Mouse (Mus musculus): ENCODE measurements at regions not wholly inside any gene's neighbourhood (a gene's known extent, or its start where the extent isn't known, plus 50 kb on each side); places are given as distances from the start of the nearest gene placed in this dataset.
A peak's percentile ranks its signal among the peaks of the same experiment; 100 is the strongest.

DNA sequence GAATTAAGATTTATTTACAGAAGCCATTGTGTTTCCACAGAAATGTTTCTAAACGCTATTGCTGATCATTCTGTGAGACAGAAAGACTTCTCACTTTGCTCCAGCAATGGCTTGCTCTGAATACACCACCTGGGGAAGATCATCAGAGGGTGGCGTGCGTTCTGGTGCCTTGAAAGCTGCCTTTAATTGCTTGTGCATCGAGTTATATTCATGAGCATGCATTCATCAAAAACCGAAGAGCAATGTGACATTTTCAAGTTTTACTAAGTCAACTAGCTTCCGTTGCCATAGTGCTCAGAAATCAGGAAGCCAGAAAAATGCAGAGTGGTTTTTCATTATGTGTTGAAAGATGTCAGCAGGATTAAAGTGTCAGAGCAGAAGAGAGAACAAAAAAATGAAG is 85.0 kb upstream of the Pcdh18 start:
- H3K4me3 ChIP-seq (ENCODE audit: low read depth, low read length): no peak overlapping the region
- H3K9ac ChIP-seq (ENCODE audit: low read length): no peak overlapping the region
- H3K4me2 ChIP-seq (ENCODE audit: low read depth, severe bottlenecking): no peak overlapping the region
- no peak overlapping the region for H3K27ac ChIP-seq (replicated peaks; ENCODE audit: low read depth, low read length)
- H3K9me3 ChIP-seq (ENCODE audit: control insufficient read depth, low read length): no peaks in the 10 kb centered on the region
- H3K4me1 ChIP-seq (ENCODE audit: control insufficient read depth, insufficient read depth, low read length): 0 out of 2 replicates have a peak, but pooled peaks cover 3% of the 10 kb centered on the region
- WGBS: 34% methylated on average over 6 of the region's 6 CpGs
- ATAC-seq (ENCODE audit: insufficient number of reproducible peaks, low FRiP score, low TSS enrichment, low read depth): no peak
- H3K36me3 ChIP-seq (ENCODE audit: control insufficient read depth, insufficient read depth, low read length): no peaks in the 10 kb centered on the region
- DNase-seq (ENCODE audit: low spot score): no peak
- no peaks in the 10 kb centered on the region for H3K27me3 ChIP-seq (ENCODE audit: control insufficient read depth, insufficient read depth, low read length)

GRCm38 (mm10) chr3:49840448-49841156 is 83.5 kb upstream of the Pcdh18 start:
- no peaks in the 10 kb centered on the region for H3K9me3 ChIP-seq (ENCODE audit: control insufficient read depth, low read length)
- H3K9ac ChIP-seq (ENCODE audit: low read length): no peak overlapping the region
- WGBS: 34% methylated on average over 10 of the region's 10 CpGs
- H3K4me3 ChIP-seq (ENCODE audit: low read depth, low read length): no peak overlapping the region
- DNase-seq (ENCODE audit: low spot score) (no peak), ATAC-seq (ENCODE audit: insufficient number of reproducible peaks, low FRiP score, low TSS enrichment, low read depth) (peak; percentile 51; the same call in 1 of the 2 replicates)
- H3K4me2 ChIP-seq (ENCODE audit: low read depth, severe bottlenecking): no peak overlapping the region
- 0 out of 2 replicates have a peak, but pooled peaks cover 3% of the 10 kb centered on the region for H3K4me1 ChIP-seq (ENCODE audit: control insufficient read depth, insufficient read depth, low read length)
- H3K27ac ChIP-seq (replicated peaks; ENCODE audit: low read depth, low read length): 0 out of 2 replicates have a peak overlapping the region, but pooled peaks have one; percentile 42
- H3K36me3 ChIP-seq (ENCODE audit: control insufficient read depth, insufficient read depth, low read length): no peaks in the 10 kb centered on the region
- H3K27me3 ChIP-seq (ENCODE audit: control insufficient read depth, insufficient read depth, low read length): no peaks in the 10 kb centered on the region

- DNase-seq (ENCODE audit: low spot score): no peak
- Histone ChIP-seq H3K4me1 (ENCODE audit: control insufficient read depth, insufficient read depth, low read length) (0 out of 2 replicates have a peak, but pooled peaks cover 2% of the 10 kb centered on the region), H3K4me3 (ENCODE audit: low read depth, low read length) (no peak overlapping the region), H3K27me3 (ENCODE audit: control insufficient read depth, insufficient read depth, low read length) (no peaks in the 10 kb centered on the region), H3K9me3 (ENCODE audit: control insufficient read depth, low read length) (no peaks in the 10 kb centered on the region), H3K27ac (replicated peaks; ENCODE audit: low read depth, low read length) (no peak overlapping the region), H3K9ac (ENCODE audit: low read length) (no peak overlapping the region), H3K4me2 (ENCODE audit: low read depth, severe bottlenecking) (no peak overlapping the region), H3K36me3 (ENCODE audit: control insufficient read depth, insufficient read depth, low read length) (no peaks in the 10 kb centered on the region)
- 72% methylated on average over 5 of the region's 5 CpGs for WGBS
- no peak for ATAC-seq (ENCODE audit: insufficient number of reproducible peaks, low FRiP score, low TSS enrichment, low read depth)
These were observed 57.3 kb upstream of the Pcdh18 start for GRCm38 (mm10) chr3:49814401-49814800.

GRCm38 (mm10) chr3:49807721-49808120 is 50.6 kb upstream of the Pcdh18 start:
- WGBS: 13% methylated on average over 5 of the region's 5 CpGs
- Histone ChIP-seq H3K27me3 (ENCODE audit: control insufficient read depth, insufficient read depth, low read length) (no peaks in the 10 kb centered on the region), H3K27ac (replicated peaks; ENCODE audit: low read depth, low read length) (no peak overlapping the region), H3K4me1 (ENCODE audit: control insufficient read depth, insufficient read depth, low read length) (peaks cover 7% of the 10 kb centered on the region; the same call in 1 of the 2 replicates), H3K4me3 (ENCODE audit: low read depth, low read length) (no peak overlapping the region), H3K9me3 (ENCODE audit: control insufficient read depth, low read length) (no peaks in the 10 kb centered on the region), H3K9ac (ENCODE audit: low read length) (no peak overlapping the region), H3K4me2 (ENCODE audit: low read depth, severe bottlenecking) (no peak overlapping the region), H3K36me3 (ENCODE audit: control insufficient read depth, insufficient read depth, low read length) (no peaks in the 10 kb centered on the region)
- DNase-seq (ENCODE audit: low spot score) (no peak), ATAC-seq (ENCODE audit: insufficient number of reproducible peaks, low FRiP score, low TSS enrichment, low read depth) (no peak)

- WGBS: 10% methylated on average over 1 of the region's 1 CpGs
- no peaks in the 10 kb centered on the region for H3K27me3 ChIP-seq (ENCODE audit: control insufficient read depth, insufficient read depth, low read length)
- H3K4me1 ChIP-seq (ENCODE audit: control insufficient read depth, insufficient read depth, low read length): peaks cover 7% of the 10 kb centered on the region; the same call in 1 of the 2 replicates
- DNase-seq (ENCODE audit: low spot score) (no peak), ATAC-seq (ENCODE audit: insufficient number of reproducible peaks, low FRiP score, low TSS enrichment, low read depth) (no peak)
- no peaks in the 10 kb centered on the region for H3K9me3 ChIP-seq (ENCODE audit: control insufficient read depth, low read length)
- H3K4me2 ChIP-seq (ENCODE audit: low read depth, severe bottlenecking): no peak overlapping the region
- H3K36me3 ChIP-seq (ENCODE audit: control insufficient read depth, insufficient read depth, low read length): no peaks in the 10 kb centered on the region
- H3K9ac ChIP-seq (ENCODE audit: low read length): no peak overlapping the region
- H3K4me3 ChIP-seq (ENCODE audit: low read depth, low read length): no peak overlapping the region
- H3K27ac ChIP-seq (replicated peaks; ENCODE audit: low read depth, low read length): no peak overlapping the region
These were observed 50.2 kb upstream of the Pcdh18 start for GRCm38 (mm10) chr3:49807280-49807679.
